Mouse (Mus musculus) kidney, adult 9 months (tissue): ENCODE results near the gene Fam131c.

Source experiments
- DNase-seq: peaks from one replicate; pipeline ENCODE4 v3.0.0; 2022

Gene Fam131c

GRCm38 (mm10) chr4:141360846-141361245, 7.2 kb upstream of the Fam131c start:
- DNase-seq, result peak; percentile 40

DNA sequence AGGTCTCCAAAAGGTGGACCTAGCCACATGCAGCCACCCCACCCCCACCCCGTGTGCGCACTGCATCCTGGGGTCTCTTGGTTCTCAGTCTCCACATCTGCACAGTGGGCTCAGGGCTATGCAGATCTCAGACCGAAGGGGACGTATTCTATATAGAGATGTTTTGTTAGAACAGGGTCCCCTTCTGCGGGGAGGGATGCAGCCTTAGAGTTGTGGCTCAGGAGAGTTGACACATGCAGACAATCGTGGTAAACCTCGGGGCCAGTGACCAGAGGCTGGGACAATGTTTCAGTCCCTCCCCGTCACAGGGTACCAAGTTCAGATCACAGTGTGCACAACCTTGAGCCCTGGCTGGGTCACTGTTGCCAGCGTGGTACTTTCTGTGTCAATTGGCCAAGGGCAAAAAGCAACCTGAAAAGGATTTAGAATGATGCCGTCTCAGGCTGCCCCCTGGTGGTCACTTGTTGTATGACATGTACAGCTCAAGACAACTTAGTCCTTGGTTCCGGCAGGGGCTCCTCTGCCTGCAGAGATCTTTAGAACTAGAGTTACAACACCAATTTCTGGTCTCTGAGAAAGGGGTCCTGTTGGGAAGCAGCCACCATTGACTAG, 5.0 kb upstream of the Fam131c start:
- DNase-seq, result peak; percentile 90

DNA sequence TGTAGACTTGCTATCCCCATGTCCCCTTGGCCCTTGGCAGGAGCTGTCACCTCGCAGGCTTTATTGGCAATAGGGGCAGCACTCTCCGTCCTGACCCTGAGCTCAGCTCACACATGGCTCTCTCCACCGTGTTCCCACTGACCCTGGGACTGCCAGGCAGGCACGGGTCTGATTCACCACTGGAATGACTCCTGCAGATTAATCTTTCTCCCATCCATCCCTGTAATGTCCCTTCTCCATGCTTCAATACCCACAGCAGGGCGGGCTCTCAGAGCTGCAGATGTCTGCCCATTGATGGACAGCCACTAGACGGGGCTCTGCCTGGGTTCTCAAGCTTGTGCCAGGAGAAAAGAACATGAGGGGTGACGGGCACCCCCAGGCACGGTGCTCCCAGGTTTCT, 2.9 kb upstream of the Fam131c start:
- peak; percentile 83 for DNase-seq

- DNase-seq, result no peak
Observed at GRCm38 (mm10) chr4:141365876-141366275, 2.1 kb upstream of the Fam131c start.

GRCm38 (mm10) chr4:141372426-141372825, 4.4 kb downstream of the Fam131c start:
- DNase-seq, result no peak

- DNase-seq, result no peak
Observed at GRCm38 (mm10) chr4:141379674-141380073, 11.7 kb downstream of the Fam131c start.

DNA sequence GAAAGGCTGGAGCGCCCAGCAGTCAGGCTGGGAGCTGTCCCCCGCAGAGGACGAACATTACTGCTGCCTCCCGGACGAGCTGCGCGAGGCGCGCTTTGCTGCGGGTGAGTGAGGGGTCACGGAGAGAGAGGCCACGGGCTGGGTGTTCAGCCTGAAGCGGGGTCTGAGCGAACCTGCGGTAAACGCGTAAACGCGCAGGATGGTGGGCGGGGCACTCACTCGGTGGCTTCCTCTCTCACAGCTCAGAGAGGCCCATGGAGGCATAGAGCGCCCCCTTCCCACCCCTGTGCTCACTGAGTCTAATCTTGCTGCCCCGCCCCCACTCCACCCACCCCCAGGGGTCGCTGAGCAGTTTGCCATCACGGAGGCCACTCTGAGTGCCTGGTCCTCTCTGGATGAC, 14.4 kb downstream of the Fam131c start:
- DNase-seq, result no peak

DNA sequence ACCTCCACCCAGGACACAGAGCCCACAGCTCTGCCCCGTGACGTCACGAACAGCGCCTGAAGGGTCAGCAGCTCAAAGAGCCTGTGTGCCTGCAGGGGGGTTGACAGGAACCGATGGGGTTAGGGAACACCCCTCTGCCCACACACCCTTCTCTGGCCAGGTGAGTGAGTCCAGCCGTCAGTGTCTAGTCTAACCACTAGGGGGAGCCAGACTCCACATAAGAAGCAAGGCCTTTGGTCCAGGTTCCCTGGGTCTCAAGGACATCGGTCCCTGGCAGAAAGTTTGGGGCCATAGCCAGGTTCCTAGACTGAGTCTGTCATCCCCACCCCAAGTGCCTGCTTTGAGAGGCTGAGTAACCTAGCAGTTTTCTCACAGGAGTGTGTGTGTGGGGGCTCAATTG, 17.3 kb downstream of the Fam131c start:
- peak; percentile 70 for DNase-seq

GRCm38 (mm10) chr4:141386150-141386549, 18.1 kb downstream of the Fam131c start:
- DNase-seq, result no peak

GRCm38 (mm10) chr4:141387093-141387784, 19.2 kb downstream of the Fam131c start:
- DNase-seq, result peak; percentile 90

- no peak for DNase-seq
Observed at GRCm38 (mm10) chr4:141387933-141388332, 19.9 kb downstream of the Fam131c start.

GRCm38 (mm10) chr4:141389366-141390150, 21.5 kb downstream of the Fam131c start:
- DNase-seq, result peak; percentile 38

- DNase-seq, result no peak
Observed at GRCm38 (mm10) chr4:141391293-141391692, 23.3 kb downstream of the Fam131c start.

DNA sequence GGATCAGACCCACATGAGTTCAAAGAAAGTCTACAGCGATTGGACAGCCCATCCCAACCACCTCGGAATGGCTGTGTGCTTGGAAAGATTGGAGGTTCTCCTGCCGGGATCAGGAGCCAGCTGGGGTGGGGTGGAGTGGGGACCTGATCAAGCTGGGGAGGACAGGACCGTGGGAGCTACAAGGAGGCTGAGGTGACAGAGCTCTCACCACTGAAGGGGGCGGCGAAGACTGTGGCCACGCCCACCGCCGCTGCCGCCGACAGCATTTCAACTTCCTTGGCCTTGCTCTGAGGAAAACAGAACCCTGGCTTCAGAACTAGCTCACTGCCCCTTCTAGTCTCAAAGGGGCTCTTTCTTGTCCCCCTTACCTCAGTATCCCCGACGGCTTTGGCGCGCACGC, 26.7 kb downstream of the Fam131c start:
- DNase-seq, result no peak

DNA sequence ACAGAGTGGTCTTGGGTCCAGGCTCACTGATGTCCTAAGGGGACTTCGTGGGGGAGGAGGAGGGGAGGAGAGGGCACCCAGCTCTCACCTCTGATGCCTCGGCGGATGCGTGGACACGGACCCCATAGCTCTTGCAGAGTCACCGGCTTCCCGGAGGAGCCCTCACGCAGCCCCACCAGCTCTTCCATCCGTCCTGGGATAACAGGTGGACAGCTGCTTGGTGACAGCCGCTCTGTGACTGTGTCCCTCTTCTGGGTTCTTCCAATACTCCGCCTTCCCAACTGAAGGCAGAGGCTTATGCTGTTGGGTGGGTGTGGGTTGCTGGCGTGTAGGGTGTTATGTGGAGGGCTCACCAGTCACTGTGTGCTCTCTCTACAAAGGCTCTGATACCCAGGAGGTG, 29.8 kb downstream of the Fam131c start:
- DNase-seq, result no peak

GRCm38 (mm10) chr4:141398545-141398944, 30.5 kb downstream of the Fam131c start, which contains the start of gene Clcnka:
Gene Clcnka, minus strand, starts transcription at chr4:141398724.
- peak; percentile 66 for DNase-seq

DNA sequence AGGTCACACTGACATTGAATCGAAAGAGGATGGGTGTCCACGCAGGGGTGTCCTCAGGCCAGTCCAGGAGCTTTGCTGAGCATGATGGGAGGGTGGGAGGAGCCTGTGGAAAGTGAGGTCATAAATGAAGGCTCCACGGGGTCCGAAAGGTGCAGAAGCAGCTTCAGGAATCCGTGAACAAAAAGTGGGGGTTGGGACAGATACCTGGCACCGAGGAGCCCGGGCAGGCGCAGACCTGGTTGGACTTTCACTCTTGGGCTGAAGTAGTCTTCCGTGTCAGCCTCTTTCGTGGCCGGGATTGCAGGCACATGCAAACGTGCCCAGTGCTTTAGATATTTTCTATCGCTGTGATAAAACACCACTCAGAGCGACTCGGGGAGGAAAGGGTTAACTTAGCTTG, 32.2 kb downstream of the Fam131c start:
- peak; percentile 86 for DNase-seq

DNA sequence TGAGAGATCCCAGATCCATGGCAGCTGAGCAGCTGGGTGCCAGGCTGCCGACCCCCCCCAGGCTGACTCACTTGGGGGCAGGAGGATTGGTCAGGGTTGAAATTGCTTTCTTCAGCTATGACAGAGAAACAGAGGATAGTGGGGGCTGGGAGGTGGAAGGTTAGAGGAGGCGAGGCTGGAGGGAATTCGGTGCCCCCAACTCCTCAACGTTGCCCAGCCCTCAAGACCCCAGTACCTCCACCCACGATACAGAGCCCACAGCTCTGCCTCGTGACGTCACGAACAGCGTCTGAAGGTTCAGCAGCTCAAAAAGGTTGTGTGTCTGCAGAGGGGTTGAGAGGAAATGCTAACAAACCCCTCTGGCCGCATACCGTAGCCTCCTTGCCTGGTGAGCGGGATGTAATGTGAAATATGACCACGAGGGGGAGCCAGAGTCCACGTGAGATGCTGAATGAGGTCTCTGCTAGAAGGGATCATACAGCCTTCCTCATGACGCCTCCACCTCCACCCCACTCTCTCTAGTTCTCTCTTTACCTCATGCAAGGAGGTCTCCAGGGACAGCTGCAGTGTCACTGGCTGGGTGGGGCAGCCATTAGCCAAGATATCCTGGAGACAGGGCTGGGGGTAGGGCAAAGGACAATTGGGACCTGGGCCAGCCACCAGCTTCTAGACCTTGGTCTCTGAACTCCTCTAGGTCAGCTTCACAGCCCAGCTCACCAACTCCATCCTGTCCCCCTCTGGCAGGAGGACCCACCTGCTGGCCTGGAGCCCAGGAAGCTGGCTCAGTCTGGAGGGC, 36.7 kb downstream of the Fam131c start:
- peak; percentile 92 for DNase-seq

DNA sequence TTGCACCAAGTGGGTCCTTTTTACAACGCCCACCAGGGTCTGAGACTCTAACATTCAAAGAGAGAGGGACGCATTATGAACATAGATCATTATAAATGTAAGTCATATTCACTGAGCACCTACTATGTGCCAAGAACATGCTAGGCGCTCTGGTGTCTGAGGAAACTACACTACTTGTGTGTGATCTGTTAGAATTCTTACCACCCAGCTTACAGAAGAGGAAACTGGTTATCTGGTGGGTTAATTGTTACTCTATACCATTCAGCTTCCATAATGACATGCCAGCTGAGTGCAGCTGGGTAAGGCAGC, 37.2 kb downstream of the Fam131c start:
- no peak for DNase-seq

GRCm38 (mm10) chr4:141406516-141407299, 38.7 kb downstream of the Fam131c start:
- DNase-seq, result peak; percentile 66

- DNase-seq, result no peak
Observed at GRCm38 (mm10) chr4:141408577-141408976, 40.6 kb downstream of the Fam131c start.

GRCm38 (mm10) chr4:141411430-141411992, 43.5 kb downstream of the Fam131c start:
- DNase-seq, result no peak
